Mouse (Mus musculus): ENCODE measurements around the gene Osbp2.

DNA sequence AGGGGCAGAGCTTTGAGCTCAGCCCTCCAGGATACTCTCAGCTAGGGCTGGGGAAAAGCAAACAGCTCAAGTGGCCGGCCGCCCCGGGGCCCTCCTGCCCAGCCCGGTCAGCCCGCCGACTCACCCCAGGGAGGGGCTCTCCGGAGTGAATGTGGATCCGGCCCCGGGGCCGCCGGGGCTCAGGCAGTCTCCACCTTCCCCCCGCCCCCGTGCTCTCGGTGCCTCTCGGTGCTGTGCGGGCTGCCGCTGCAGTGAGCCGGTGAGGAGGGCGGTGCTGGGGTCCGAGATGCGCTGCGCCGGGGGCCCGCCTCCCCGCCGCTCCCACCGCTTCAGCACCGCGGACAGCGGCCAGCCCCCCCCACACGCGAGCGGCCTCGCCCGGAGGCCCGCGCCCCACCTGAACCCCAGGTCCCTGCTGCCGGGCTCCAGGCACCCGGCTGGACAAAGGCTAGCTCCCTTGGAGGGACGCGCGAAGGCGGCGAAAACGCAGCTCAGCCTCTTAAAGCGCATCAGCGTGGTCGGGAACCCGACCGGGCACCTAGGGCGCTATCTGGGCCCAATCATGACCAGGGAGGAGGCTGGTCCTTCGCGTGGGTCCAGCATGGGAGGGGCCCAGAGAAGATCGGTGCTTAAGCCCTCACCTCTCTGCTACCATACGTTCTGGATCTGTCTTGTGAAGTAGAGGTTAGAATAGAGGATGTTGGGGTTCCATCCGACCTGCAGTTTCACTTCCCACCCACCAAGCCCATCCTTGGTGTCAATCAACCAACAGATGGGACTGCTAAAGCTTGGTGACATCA, 89.0 kb downstream of the Osbp2 start:
- no peak for TF ChIP-seq MAX (IDR thresholded peaks at IDR 0.05)
- TF ChIP-seq CTCF (IDR thresholded peaks at IDR 0.05; ENCODE audit: control insufficient read depth, insufficient read depth, insufficient read length), result no peak
- no peak for TF ChIP-seq MYOG (IDR thresholded peaks at IDR 0.05; ENCODE audit: control insufficient read depth, extremely low read depth, insufficient read length)
- no peak for TF ChIP-seq MYOD1 (IDR thresholded peaks at IDR 0.05; ENCODE audit: control insufficient read depth, insufficient read length, low read depth)
- TF ChIP-seq CEBPB (IDR thresholded peaks at IDR 0.05; ENCODE audit: low read depth), result no peak
- no peak for TF ChIP-seq FOSL1 (IDR thresholded peaks at IDR 0.05; ENCODE audit: insufficient read depth, low read length, poor library complexity, severe bottlenecking)

All from C2C12 (cell line).